Mouse (Mus musculus) liver, embryonic 14.5 days (tissue): ENCODE measurements around the gene Stard3. TPM values are rescaled to one million over a fixed set of nuclear protein-coding genes. Genes with fewer than 3 reads are reported as not detected.

Source experiments
- ATAC-seq: fragments of 200-750 bp; cut with Nextera tagmentation; 2 replicates; pipeline ENCODE4 v1.8.0; 2017; ENCODE audit warnings: moderate number of reproducible peaks, mild to moderate bottlenecking, moderate library complexity; ENCODE audit not compliant: insufficient read depth
- DNase-seq, 3 experiments: peaks; one replicate each; pipeline ENCODE4 v3.0.0-alpha.2; 2012 to 2013; ENCODE audit warnings: low read depth in 3 of 3, low spot score in 3 of 3
- H3K27ac ChIP-seq: fragments of 300-500 bp; sonication (generic); 2 replicates; pipeline ENCODE4 v1.5.1; 2014; ENCODE audit warnings: moderate library complexity, mild to moderate bottlenecking, control low read depth, inconsistent platforms
- H3K27me3 ChIP-seq: fragments of 300-500 bp; sonication (generic); 2 replicates; pipeline ENCODE4 v1.6.1; 2014; ENCODE audit warnings: mild to moderate bottlenecking, low read length, moderate library complexity; ENCODE audit not compliant: control insufficient read depth, insufficient read depth
- H3K36me3 ChIP-seq: fragments of 300-500 bp; sonication (generic); replicated peaks from 2 replicates; pipeline ENCODE4 v1.6.1; 2014; ENCODE audit warnings: low read depth; ENCODE audit not compliant: control insufficient read depth, insufficient read depth
- H3K4me1 ChIP-seq, 2 experiments: fragments of 200-500 bp in 1 of 2; fragments of 300-500 bp in 1 of 2; sonication (generic) in 1 of 2; replicated peaks; 2 replicates each; pipeline ENCODE4 v1.6.1; 2012 to 2014; ENCODE audit warnings: antibody characterized with exemption in 1 of 2, inconsistent platforms in 1 of 2, low read length in 1 of 2; ENCODE audit not compliant: control insufficient read depth in 2 of 2, insufficient read depth in 2 of 2
- H3K4me2 ChIP-seq: fragments of 300-500 bp; sonication (generic); 2 replicates; pipeline ENCODE4 v1.6.1; 2014; ENCODE audit warnings: low read depth, mild to moderate bottlenecking, control low read depth, moderate library complexity
- H3K4me3 ChIP-seq, 2 experiments: fragments of 200-500 bp in 1 of 2; fragments of 300-500 bp in 1 of 2; sonication (generic) in 1 of 2; 2 replicates each; pipeline ENCODE4 v1.5.1; 2012 to 2014; ENCODE audit warnings: low read depth in 2 of 2, low read length in 2 of 2, mild to moderate bottlenecking in 2 of 2, control low read depth in 1 of 2, inconsistent platforms in 1 of 2, moderate library complexity in 1 of 2; ENCODE audit not compliant: insufficient read depth in 1 of 2
- H3K9ac ChIP-seq: fragments of 300-500 bp; sonication (generic); replicated peaks from 2 replicates; pipeline ENCODE4 v1.6.1; 2014; ENCODE audit warnings: mild to moderate bottlenecking, control low read depth, moderate library complexity
- H3K9me3 ChIP-seq: fragments of 300-500 bp; sonication (generic); 2 replicates; pipeline ENCODE4 v1.6.1; 2016; ENCODE audit warnings: low read length, mixed read lengths; ENCODE audit not compliant: control insufficient read depth
- CTCF ChIP-seq: IDR thresholded peaks from 2 replicates; pipeline ENCODE4 v1.5.1; 2016; ENCODE audit warnings: antibody characterized with exemption, low read depth, control low read depth
- EP300 ChIP-seq: IDR thresholded peaks from 2 replicates; pipeline ENCODE4 v1.6.1; 2016; ENCODE audit warnings: antibody characterized with exemption, low read depth
- WGBS: fragments of 180-500 bp; shearing (Covaris S2); extraction: QIAGEN DNeasy Blood & Tissue Kit; methylation state at CpG from one replicate; pipeline ENCODE4 v1.1.7; 2014; ENCODE audit not compliant: insufficient replicate concordance; 5-methylcytosine and 5-hydroxymethylcytosine counted together
- polyA plus RNA-seq, 2 experiments: library from polyadenylated mRNA; depleted of rRNA in 1 of 2; stranded (reverse) in 1 of 2; unstranded in 1 of 2; fragments of >200 nt; fragmentation: Nextera tagmentation in 1 of 2; extraction: Ambion mirVana in 1 of 2; gene quantifications; 2 replicates each; pipeline versions ENCODE4 v1.2.1 to v1.2.3; 2012 to 2014

Gene Stard3
- polyA plus RNA-seq, 2 experiments, result 11.6 to 16.8 TPM

DNA sequence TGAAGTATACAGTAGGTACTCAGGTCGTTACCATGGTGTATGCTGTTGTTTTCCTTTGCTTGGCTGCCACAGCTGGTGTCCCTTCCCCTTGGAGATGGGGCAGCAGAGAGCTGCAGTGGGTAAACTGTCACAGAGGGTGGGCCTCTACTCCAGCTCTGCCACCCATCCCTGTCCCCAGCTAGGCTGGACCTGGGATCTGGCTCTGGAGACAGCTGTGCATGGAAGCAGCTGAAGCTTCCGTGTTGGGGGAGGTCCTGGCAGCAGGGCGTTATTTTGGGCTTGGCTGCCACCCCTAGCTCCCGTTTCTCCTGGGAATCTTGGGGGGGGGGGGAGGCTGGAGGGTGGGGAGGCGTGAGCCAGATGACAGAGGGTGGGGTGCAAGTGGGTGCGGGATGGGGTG lies 60.1 kb downstream of the Stard3 start:
- ATAC-seq, result no peak
- no peak overlapping the region for H3K4me2 ChIP-seq

DNA sequence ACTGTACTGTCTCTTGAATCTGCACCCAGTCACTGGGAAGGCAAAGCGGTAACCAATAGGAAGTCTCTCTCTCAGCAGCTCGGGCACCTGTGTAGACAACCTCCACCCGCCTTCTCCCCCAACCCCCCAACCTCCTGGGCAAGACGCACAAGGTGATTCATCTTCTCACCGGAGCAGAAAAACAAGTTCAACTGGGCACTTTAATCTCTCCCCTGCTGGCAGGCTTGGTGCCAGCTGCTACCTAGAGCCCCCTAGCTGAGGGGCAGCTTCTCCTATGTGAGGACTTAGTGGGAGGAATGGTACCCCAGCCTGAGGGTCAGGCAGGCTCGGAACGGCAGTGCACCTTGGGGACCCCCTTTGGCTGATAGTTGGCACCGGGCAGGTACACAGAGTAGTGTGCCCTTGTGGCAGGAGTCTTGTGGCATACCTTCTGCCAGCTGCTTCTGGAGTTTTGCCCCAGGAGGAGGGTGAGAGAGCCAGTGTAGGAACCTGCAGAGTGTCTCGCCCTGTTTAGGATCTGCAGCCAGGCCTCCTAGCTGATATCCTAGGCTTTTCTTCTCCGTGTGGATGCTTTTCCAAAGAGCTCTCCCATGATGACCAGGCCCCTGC lies 60.9 kb downstream of the Stard3 start:
- ATAC-seq, result no peak
- H3K4me1 ChIP-seq, result 0 out of 4 replicates have a peak, but pooled peaks cover 0 to 2% of the 10 kb centered on the region in 2 experiments
- H3K9me3 ChIP-seq, result no peaks in the 10 kb centered on the region
- 63% methylated on average over 10 of the region's 10 CpGs for WGBS
- no peak overlapping the region for H3K9ac ChIP-seq
- TF ChIP-seq EP300, result no peak
- no peak for TF ChIP-seq CTCF
- no peak overlapping the region for H3K27ac ChIP-seq
- peaks cover 8% of the 10 kb centered on the region for H3K27me3 ChIP-seq
- no peak for DNase-seq
- H3K36me3 ChIP-seq, result no peaks in the 10 kb centered on the region
- H3K4me2 ChIP-seq, result no peak overlapping the region
- no peak overlapping the region for H3K4me3 ChIP-seq

More for the DNA sequence above, 60.1 kb downstream of the Stard3 start:
- no peak overlapping the region for H3K9ac ChIP-seq
- no peak overlapping the region for H3K4me3 ChIP-seq
- TF ChIP-seq EP300 (no peak), CTCF (no peak)
- no peaks in the 10 kb centered on the region for H3K9me3 ChIP-seq
- peaks cover 15% of the 10 kb centered on the region for H3K27me3 ChIP-seq
- peaks cover 0 to 2% of the 10 kb centered on the region in 2 experiments; a peak in 1 of 4 replicates for H3K4me1 ChIP-seq
- WGBS, result 56% methylated on average over 6 of the region's 6 CpGs
- H3K36me3 ChIP-seq, result no peaks in the 10 kb centered on the region
- H3K27ac ChIP-seq, result no peak overlapping the region
- DNase-seq, result no peak

DNA sequence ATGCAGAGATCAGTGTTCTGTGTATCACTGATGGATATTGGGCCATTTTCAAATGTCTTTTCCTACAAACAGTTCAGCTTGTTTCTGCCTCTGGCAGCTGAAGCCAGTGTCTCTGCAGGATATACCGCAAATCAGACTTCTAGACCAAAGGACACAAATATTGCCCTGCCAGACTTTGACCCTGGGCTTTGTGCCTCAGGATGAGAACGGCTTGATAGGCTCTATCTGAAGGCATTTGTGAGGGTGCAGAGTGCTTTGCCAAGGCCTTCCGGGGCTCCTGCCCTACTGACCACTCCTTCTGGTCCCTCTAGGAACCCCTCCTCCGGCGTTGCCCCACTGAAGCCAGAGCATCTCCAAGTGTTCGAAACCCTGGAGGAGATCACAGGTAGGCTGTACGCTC lies 68.4 kb downstream of the Stard3 start:
- no peak for DNase-seq
- no peak overlapping the region for H3K4me3 ChIP-seq
- H3K4me1 ChIP-seq, result no peaks in the 10 kb centered on the region
- no peaks in the 10 kb centered on the region for H3K36me3 ChIP-seq
- no peak for ATAC-seq
- no peak overlapping the region for H3K4me2 ChIP-seq
- no peaks in the 10 kb centered on the region for H3K27me3 ChIP-seq
- 72% methylated on average over 7 of the region's 7 CpGs for WGBS
- H3K27ac ChIP-seq, result no peak overlapping the region
- TF ChIP-seq CTCF (no peak), EP300 (no peak)
- H3K9ac ChIP-seq, result no peak overlapping the region
- H3K9me3 ChIP-seq, result no peaks in the 10 kb centered on the region

DNA sequence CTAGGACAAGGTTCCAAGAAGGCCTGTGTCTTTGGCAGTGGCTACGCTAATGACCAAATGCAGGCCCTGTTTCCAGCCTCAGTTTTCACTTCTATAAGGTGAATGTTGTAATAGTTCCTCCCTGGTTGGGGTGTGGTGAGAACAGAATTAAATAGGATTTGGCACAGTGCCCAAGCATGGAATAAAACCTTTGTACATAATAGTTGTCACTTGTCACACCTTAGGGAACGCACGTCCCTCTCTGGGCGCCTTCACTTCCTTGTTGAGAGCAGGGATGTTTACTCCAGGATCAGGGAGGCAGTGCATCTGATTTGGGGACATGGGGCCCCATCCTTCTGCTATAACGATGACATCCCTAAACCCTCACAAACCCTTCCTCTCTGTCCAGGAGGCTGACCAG lies 70.3 kb downstream of the Stard3 start:
- Histone ChIP-seq H3K9ac (no peak overlapping the region), H3K27ac (no peak overlapping the region), H3K36me3 (no peaks in the 10 kb centered on the region), H3K4me3 (no peak overlapping the region), H3K4me2 (no peak overlapping the region), H3K27me3 (no peaks in the 10 kb centered on the region), H3K9me3 (no peaks in the 10 kb centered on the region), H3K4me1 (no peaks in the 10 kb centered on the region)
- DNase-seq (no peak), ATAC-seq (no peak)
- TF ChIP-seq EP300 (no peak), CTCF (no peak)
- WGBS, result 64% methylated on average over 5 of the region's 5 CpGs

Other genes with a start within 250 kb of the Stard3 start
- gene Fbxl20, start 208.0 kb upstream of the Stard3 start, polyA plus RNA-seq (2012; rRNA removed), result 2.0 and 2.3 TPM in 2 replicates
- gene Fbxl20, start 208.0 kb upstream of the Stard3 start, polyA plus RNA-seq (2014; fragmentation: Nextera tagmentation; extraction: Ambion mirVana), result 3.4 and 5.9 TPM in 2 replicates
- 7.1 and 8.7 TPM in 2 replicates for gene Med1, start 165.1 kb upstream of the Stard3 start, polyA plus RNA-seq (2012; rRNA removed)
- gene Med1, start 165.1 kb upstream of the Stard3 start, polyA plus RNA-seq (2014; fragmentation: Nextera tagmentation; extraction: Ambion mirVana), result 19.7 and 22.7 TPM in 2 replicates
- gene Cdk12, start 155.3 kb upstream of the Stard3 start, polyA plus RNA-seq (2012; rRNA removed), result 8.2 and 9.8 TPM in 2 replicates
- gene Cdk12, start 155.3 kb upstream of the Stard3 start, polyA plus RNA-seq (2014; fragmentation: Nextera tagmentation; extraction: Ambion mirVana), result 4.7 and 5.5 TPM in 2 replicates
- gene Neurod2, start 28.7 kb upstream of the Stard3 start, polyA plus RNA-seq (2012; rRNA removed), result 0.18 TPM in 1 of 2 replicates, not detected in the other
- not detected in 2 replicates for gene Neurod2, start 28.7 kb upstream of the Stard3 start, polyA plus RNA-seq (2014; fragmentation: Nextera tagmentation; extraction: Ambion mirVana)
- 0.04 and 0.21 TPM in 2 replicates for gene Ppp1r1b, start 10.0 kb upstream of the Stard3 start, polyA plus RNA-seq (2012; rRNA removed)
- gene Ppp1r1b, start 10.0 kb upstream of the Stard3 start, polyA plus RNA-seq (2014; fragmentation: Nextera tagmentation; extraction: Ambion mirVana), result 0.17 and 0.19 TPM in 2 replicates
- 0.03 TPM in 1 of 2 replicates, not detected in the other for gene Tcap, start 25.4 kb downstream of the Stard3 start, polyA plus RNA-seq (2012; rRNA removed)
- gene Tcap, start 25.4 kb downstream of the Stard3 start, polyA plus RNA-seq (2014; fragmentation: Nextera tagmentation; extraction: Ambion mirVana), result not detected in 2 replicates
- gene Pnmt, start 28.1 kb downstream of the Stard3 start, polyA plus RNA-seq (2012; rRNA removed), result not detected in 2 replicates
- gene Pnmt, start 28.1 kb downstream of the Stard3 start, polyA plus RNA-seq (2014; fragmentation: Nextera tagmentation; extraction: Ambion mirVana), result not detected in 2 replicates
- 3.3 and 3.9 TPM in 2 replicates for gene Pgap3, start 42.1 kb downstream of the Stard3 start, polyA plus RNA-seq (2012; rRNA removed)
- 2.7 and 3.4 TPM in 2 replicates for gene Pgap3, start 42.1 kb downstream of the Stard3 start, polyA plus RNA-seq (2014; fragmentation: Nextera tagmentation; extraction: Ambion mirVana)
- 1.1 and 1.2 TPM in 2 replicates for gene Erbb2, start 54.1 kb downstream of the Stard3 start, polyA plus RNA-seq (2012; rRNA removed)
- gene Erbb2, start 54.1 kb downstream of the Stard3 start, polyA plus RNA-seq (2014; fragmentation: Nextera tagmentation; extraction: Ambion mirVana), result 1.6 TPM in 2 replicates
- 21.6 and 31.1 TPM in 2 replicates for gene Mien1, start 80.6 kb downstream of the Stard3 start, polyA plus RNA-seq (2012; rRNA removed)
- gene Mien1, start 80.6 kb downstream of the Stard3 start, polyA plus RNA-seq (2014; fragmentation: Nextera tagmentation; extraction: Ambion mirVana), result 58.5 and 61.5 TPM in 2 replicates
- gene Grb7, start 88.0 kb downstream of the Stard3 start, polyA plus RNA-seq (2012; rRNA removed), result 15.7 and 19.2 TPM in 2 replicates
- gene Grb7, start 88.0 kb downstream of the Stard3 start, polyA plus RNA-seq (2014; fragmentation: Nextera tagmentation; extraction: Ambion mirVana), result 14.1 and 14.9 TPM in 2 replicates
- 0.15 and 0.27 TPM in 2 replicates for gene Ikzf3, start 187.7 kb downstream of the Stard3 start, polyA plus RNA-seq (2012; rRNA removed)
- 0.05 and 0.10 TPM in 2 replicates for gene Ikzf3, start 187.7 kb downstream of the Stard3 start, polyA plus RNA-seq (2014; fragmentation: Nextera tagmentation; extraction: Ambion mirVana)
- gene Zpbp2, start 192.7 kb downstream of the Stard3 start, polyA plus RNA-seq (2012; rRNA removed), result 0.30 and 0.44 TPM in 2 replicates
- 0.76 and 0.83 TPM in 2 replicates for gene Zpbp2, start 192.7 kb downstream of the Stard3 start, polyA plus RNA-seq (2014; fragmentation: Nextera tagmentation; extraction: Ambion mirVana)
- 23.4 and 27.4 TPM in 2 replicates for gene Ormdl3, start 229.0 kb downstream of the Stard3 start, polyA plus RNA-seq (2012; rRNA removed)
- gene Ormdl3, start 229.0 kb downstream of the Stard3 start, polyA plus RNA-seq (2014; fragmentation: Nextera tagmentation; extraction: Ambion mirVana), result 6.4 and 6.8 TPM in 2 replicates
- not detected in 2 replicates for gene Lrrc3c, start 239.9 kb downstream of the Stard3 start, polyA plus RNA-seq (2012; rRNA removed)
- gene Lrrc3c, start 239.9 kb downstream of the Stard3 start, polyA plus RNA-seq (2014; fragmentation: Nextera tagmentation; extraction: Ambion mirVana), result not detected in 2 replicates